Mouse (Mus musculus): ENCODE results near the gene Atg2a. TPM values are rescaled to one million over a fixed set of nuclear protein-coding genes. Genes with fewer than 3 reads are reported as not detected.
"Not testable (repeated sequence)": the region's sequence is repeated elsewhere in the genome, so short reads cannot be mapped to it uniquely, and the experiment has no call there.

Atg2a gene
- polyA plus RNA-seq, 1 experiment from 2014 or later: 11.1 TPM

DNA sequence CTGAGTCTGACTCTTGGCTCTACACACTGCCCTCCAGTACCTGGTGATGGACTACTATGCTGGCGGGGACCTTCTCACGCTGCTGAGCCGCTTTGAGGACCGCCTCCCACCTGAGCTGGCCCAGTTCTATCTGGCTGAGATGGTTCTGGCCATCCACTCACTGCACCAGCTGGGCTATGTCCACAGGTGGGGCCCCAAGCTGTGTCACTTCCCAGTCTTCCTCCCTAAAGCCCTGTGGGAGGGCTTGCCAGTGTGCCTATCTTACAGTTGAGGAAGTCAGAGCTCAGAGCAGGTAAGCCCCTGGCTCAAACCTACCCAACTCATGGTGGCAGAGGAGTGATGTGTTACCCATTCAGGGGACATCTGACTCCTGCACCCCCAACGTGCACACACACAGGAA, 68.7 kb downstream of the Atg2a start:
- H3K27ac ChIP-seq (replicated peaks; ENCODE audit: low read depth, low read length): no peak overlapping the region
- peaks cover 46% of the 10 kb centered on the region for H3K36me3 ChIP-seq (ENCODE audit: control insufficient read depth, insufficient read depth, low read length)
- no peaks in the 10 kb centered on the region for H3K9me3 ChIP-seq (ENCODE audit: control insufficient read depth, low read length)
- ATAC-seq (ENCODE audit: low read depth) (no peak), DNase-seq (ENCODE audit: low spot score) (no peak)
- no peaks in the 10 kb centered on the region for H3K27me3 ChIP-seq (replicated peaks; ENCODE audit: control insufficient read depth, insufficient read depth, low read length)
- no peak overlapping the region for H3K4me2 ChIP-seq (ENCODE audit: low read depth, low read length)
- H3K9ac ChIP-seq (ENCODE audit: low read depth, low read length): no peak overlapping the region
- no peak overlapping the region for H3K4me3 ChIP-seq (ENCODE audit: low read depth, low read length)
- WGBS: 77% methylated on average over 5 of the region's 5 CpGs
- no peaks in the 10 kb centered on the region for H3K4me1 ChIP-seq (ENCODE audit: control insufficient read depth, insufficient read depth, low read length)

DNA sequence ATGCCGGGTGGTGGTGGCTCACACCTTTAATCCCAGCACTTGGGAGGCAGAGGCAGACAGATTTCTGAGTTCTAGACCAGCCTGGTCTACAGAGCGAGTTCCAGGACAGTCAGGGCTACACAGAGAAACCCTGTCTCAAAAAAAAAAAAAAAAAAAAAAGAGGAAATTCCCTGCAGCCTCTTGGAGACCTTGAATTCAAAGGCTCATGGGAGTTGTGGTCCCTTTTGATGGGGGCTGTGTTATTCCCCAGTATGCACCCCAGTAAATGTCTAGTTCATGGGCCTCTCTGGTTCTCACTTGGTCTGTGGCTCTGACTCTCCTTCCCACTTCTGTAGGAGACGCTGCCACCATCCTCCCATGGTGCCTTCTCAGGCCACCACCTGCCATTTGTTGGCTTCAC, 70.3 kb downstream of the Atg2a start:
- not testable (repeated sequence) for H3K9me3 ChIP-seq (ENCODE audit: control insufficient read depth, low read length)

More for the DNA sequence above, 70.3 kb downstream of the Atg2a start:
- not testable (repeated sequence) for H3K27ac ChIP-seq (replicated peaks; ENCODE audit: low read depth, low read length); H3K27me3 ChIP-seq (replicated peaks; ENCODE audit: control insufficient read depth, insufficient read depth, low read length); H3K4me1 ChIP-seq (ENCODE audit: control insufficient read depth, insufficient read depth, low read length); H3K4me3 ChIP-seq (ENCODE audit: low read depth, low read length); H3K4me2 ChIP-seq (ENCODE audit: low read depth, low read length); H3K9ac ChIP-seq (ENCODE audit: low read depth, low read length); DNase-seq (ENCODE audit: low spot score); ATAC-seq (ENCODE audit: low read depth)
- peaks cover 61% of the 10 kb centered on the region for H3K36me3 ChIP-seq (ENCODE audit: control insufficient read depth, insufficient read depth, low read length)
- 82% methylated on average over 3 of the region's 3 CpGs for WGBS

MicroRNAs within 50 kb of the gene (microRNA counts, 519-probe panel; counts per million panel counts)
- 2,106 counts per million, percentile 23 among the panel's probes with 10 or more counts for microRNA mmu-miR-192

Small RNAs within 50 kb of the gene (microRNA-seq; reads per million reads assigned to microRNA genes)
- gene Mir192 (ENCODE audit: borderline number of aligned reads): 95.9 reads per million, percentile 51 among the genes with 10 or more reads in this experiment
- gene Mir194-2 (ENCODE audit: borderline number of aligned reads): 44.0 reads per million, percentile 43 among the genes with 10 or more reads in this experiment

Other genes starting within 250 kb of the Atg2a start
- 16.8 and 19.0 TPM in 2 replicates for gene Capn1, start 225.8 kb upstream of the Atg2a start, polyA plus RNA-seq (2014; fragmentation: Nextera tagmentation; extraction: Ambion mirVana)
- gene Syvn1, start 195.1 kb upstream of the Atg2a start, polyA plus RNA-seq (2014; fragmentation: Nextera tagmentation; extraction: Ambion mirVana): 32.1 and 34.9 TPM in 2 replicates
- 67.5 and 69.8 TPM in 2 replicates for gene Mrpl49, start 183.9 kb upstream of the Atg2a start, polyA plus RNA-seq (2014; fragmentation: Nextera tagmentation; extraction: Ambion mirVana)
- gene Fau, start 183.8 kb upstream of the Atg2a start, polyA plus RNA-seq (2014; fragmentation: Nextera tagmentation; extraction: Ambion mirVana): 870 and 937 TPM in 2 replicates
- 33.1 and 33.6 TPM in 2 replicates for gene Znhit2, start 180.5 kb upstream of the Atg2a start, polyA plus RNA-seq (2014; fragmentation: Nextera tagmentation; extraction: Ambion mirVana)
- 19.5 and 21.7 TPM in 2 replicates for gene Tm7sf2, start 173.3 kb upstream of the Atg2a start, polyA plus RNA-seq (2014; fragmentation: Nextera tagmentation; extraction: Ambion mirVana)
- 52.0 and 66.5 TPM in 2 replicates for gene Vps51, start 164.4 kb upstream of the Atg2a start, polyA plus RNA-seq (2014; fragmentation: Nextera tagmentation; extraction: Ambion mirVana)
- not detected in 2 replicates for gene Tmem262, start 161.6 kb upstream of the Atg2a start, polyA plus RNA-seq (2014; fragmentation: Nextera tagmentation; extraction: Ambion mirVana)
- 0.28 and 0.67 TPM in 2 replicates for gene Gm28374, start 159.4 kb upstream of the Atg2a start, polyA plus RNA-seq (2014; fragmentation: Nextera tagmentation; extraction: Ambion mirVana)
- gene Zfpl1, start 156.7 kb upstream of the Atg2a start, polyA plus RNA-seq (2014; fragmentation: Nextera tagmentation; extraction: Ambion mirVana): 66.2 and 81.8 TPM in 2 replicates
- gene Cdca5, start 156.7 kb upstream of the Atg2a start, polyA plus RNA-seq (2014; fragmentation: Nextera tagmentation; extraction: Ambion mirVana): 24.6 and 29.0 TPM in 2 replicates
- not detected in 2 replicates for gene AC131692.1, start 147.2 kb upstream of the Atg2a start, polyA plus RNA-seq (2014; fragmentation: Nextera tagmentation; extraction: Ambion mirVana)
- 0.29 and 0.51 TPM in 2 replicates for gene Naaladl1, start 135.9 kb upstream of the Atg2a start, polyA plus RNA-seq (2014; fragmentation: Nextera tagmentation; extraction: Ambion mirVana)
- gene Sac3d1, start 123.0 kb upstream of the Atg2a start, polyA plus RNA-seq (2014; fragmentation: Nextera tagmentation; extraction: Ambion mirVana): 46.3 and 46.6 TPM in 2 replicates
- gene Snx15, start 113.4 kb upstream of the Atg2a start, polyA plus RNA-seq (2014; fragmentation: Nextera tagmentation; extraction: Ambion mirVana): 26.7 and 27.5 TPM in 2 replicates
- gene Batf2, start 100.7 kb upstream of the Atg2a start, polyA plus RNA-seq (2014; fragmentation: Nextera tagmentation; extraction: Ambion mirVana): 0.28 and 0.33 TPM in 2 replicates
- gene Arl2, start 100.1 kb upstream of the Atg2a start, polyA plus RNA-seq (2014; fragmentation: Nextera tagmentation; extraction: Ambion mirVana): 73.4 and 80.6 TPM in 2 replicates
- gene Majin, start 57.3 kb upstream of the Atg2a start, polyA plus RNA-seq (2014; fragmentation: Nextera tagmentation; extraction: Ambion mirVana): not detected in 2 replicates
- gene Gpha2, start 15.3 kb upstream of the Atg2a start, polyA plus RNA-seq (2014; fragmentation: Nextera tagmentation; extraction: Ambion mirVana): 3.3 and 4.1 TPM in 2 replicates
- gene Ppp2r5b, start 5.8 kb upstream of the Atg2a start, polyA plus RNA-seq (2014; fragmentation: Nextera tagmentation; extraction: Ambion mirVana): 35.1 and 36.5 TPM in 2 replicates
- gene Ehd1, start 35.1 kb downstream of the Atg2a start, polyA plus RNA-seq (2014; fragmentation: Nextera tagmentation; extraction: Ambion mirVana): 68.4 and 68.6 TPM in 2 replicates
- 1.5 and 1.6 TPM in 2 replicates for gene Cdc42bpg, start 64.8 kb downstream of the Atg2a start, polyA plus RNA-seq (2014; fragmentation: Nextera tagmentation; extraction: Ambion mirVana)
- gene Men1, start 93.3 kb downstream of the Atg2a start, polyA plus RNA-seq (2014; fragmentation: Nextera tagmentation; extraction: Ambion mirVana): 54.2 and 61.5 TPM in 2 replicates
- gene Map4k2, start 99.5 kb downstream of the Atg2a start, polyA plus RNA-seq (2014; fragmentation: Nextera tagmentation; extraction: Ambion mirVana): 9.8 and 9.9 TPM in 2 replicates
- 135 and 140 TPM in 2 replicates for gene Sf1, start 122.0 kb downstream of the Atg2a start, polyA plus RNA-seq (2014; fragmentation: Nextera tagmentation; extraction: Ambion mirVana)
- gene Pygm, start 142.7 kb downstream of the Atg2a start, polyA plus RNA-seq (2014; fragmentation: Nextera tagmentation; extraction: Ambion mirVana): 49.5 and 84.3 TPM in 2 replicates
- gene Rasgrp2, start 157.7 kb downstream of the Atg2a start, polyA plus RNA-seq (2014; fragmentation: Nextera tagmentation; extraction: Ambion mirVana): 36.2 and 48.2 TPM in 2 replicates
- gene Nrxn2, start 177.1 kb downstream of the Atg2a start, polyA plus RNA-seq (2014; fragmentation: Nextera tagmentation; extraction: Ambion mirVana): 2.3 and 3.4 TPM in 2 replicates

Data from embryonic facial prominence, embryonic 14.5 days (tissue).